Mouse (Mus musculus): ENCODE results near the gene Gm1604a.
"Not testable (repeated sequence)": the region's sequence is repeated elsewhere in the genome, so short reads cannot be mapped to it uniquely, and the experiment has no call there.

DNA sequence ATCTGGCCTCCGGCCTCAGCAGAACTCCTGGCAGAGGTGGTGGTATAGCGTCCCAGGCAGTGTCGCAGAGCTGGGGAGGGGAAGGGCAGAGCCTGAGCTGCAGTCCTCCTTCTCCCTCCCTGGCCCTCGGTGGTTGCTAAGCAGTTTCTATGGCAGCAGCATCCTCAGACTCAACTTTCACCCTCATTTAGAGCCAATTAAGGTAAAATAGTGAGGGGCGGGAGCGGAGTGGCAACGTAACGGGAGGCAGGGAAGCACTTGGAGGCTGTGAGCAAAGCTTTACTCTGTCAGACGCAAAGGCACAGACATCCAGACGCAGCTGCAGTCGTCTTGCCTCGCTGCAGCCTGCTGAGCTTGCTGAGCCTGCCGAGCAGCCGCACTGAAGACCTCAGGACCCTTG lies at the start of gene Gm1604a:
- not testable (repeated sequence) for TF ChIP-seq ZC3H11A (IDR thresholded peaks at IDR 0.05; ENCODE audit: low read depth, low read length); CTCF (conservative IDR thresholded peaks at IDR 0.05 in 1 of 2, IDR thresholded peaks at IDR 0.05 in 1 of 2; ENCODE audit: low read depth in 2 of 2, low read length in 2 of 2); SMC3 (IDR thresholded peaks at IDR 0.05; ENCODE audit: low read depth, low read length); POLR2A (IDR thresholded peaks at IDR 0.05; ENCODE audit: low read depth, low read length)

Measured in CH12.LX (cell line).